24 mouse cellular contexts compared by ENCODE assay signal in the genomic region with DNA sequence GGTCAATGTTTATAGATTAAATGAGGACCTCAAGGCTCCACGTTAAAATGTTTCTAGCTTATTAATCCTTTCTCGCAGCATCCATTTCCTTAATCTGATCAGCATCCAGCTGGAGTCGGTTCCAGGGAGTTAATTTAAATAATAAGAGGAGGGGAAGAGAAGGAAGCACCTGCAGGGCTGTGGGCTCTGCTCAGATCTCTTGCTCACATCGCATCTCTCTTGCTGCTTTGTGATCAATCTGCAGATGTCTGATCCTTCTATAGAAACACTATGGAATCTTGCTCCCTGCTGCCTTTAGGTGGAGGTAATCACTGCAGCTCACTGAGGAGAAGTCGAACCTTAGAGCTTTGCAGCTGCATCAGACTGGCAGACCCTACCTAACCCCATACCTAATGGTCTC. TPM values are rescaled to one million over a fixed set of nuclear protein-coding genes. Genes with fewer than 3 reads are reported as not detected.
"Had no signal": no experiment of that assay in that cellular context is flagged by ENCODE, and none has a peak within 500 bp of the region (broad histone marks: within the 10 kb centered on the region; RNA-seq: fewer than 3 reads in every experiment).

No protein-coding gene starts in this region.

- H3K27ac ChIP-seq: layer of hippocampus, adult 2 months; limb, embryonic 10.5 days; limb, embryonic 13.5 days; liver, embryonic 12.5 days; liver, embryonic 15.5 days; lung, embryonic 15.5 days; midbrain, embryonic 10.5 days; neural tube, embryonic 13.5 days; stomach, embryonic 15.5 days had no signal

- H3K27me3 ChIP-seq: limb, embryonic 13.5 days; liver, embryonic 12.5 days; liver, embryonic 15.5 days; lung, embryonic 15.5 days; megakaryocyte, embryonic 14.5 days; neural tube, embryonic 13.5 days; stomach, embryonic 15.5 days had no signal

- DNase-seq: kidney, adult 8-10 months; kidney, postnatal 14 days; layer of hippocampus, adult 9-11 months; liver; lung, adult 18-20 months; lung, postnatal 10 days; lung, postnatal 36 days; retina, postnatal 1 day; right cerebral cortex, postnatal 25 days; spleen, adult 18-20 months; thymus, postnatal 25 days had no signal

- H3K9ac ChIP-seq: limb, embryonic 13.5 days; liver, embryonic 12.5 days; liver, embryonic 15.5 days; lung, embryonic 15.5 days; neural tube, embryonic 13.5 days; stomach, embryonic 15.5 days had no signal

- H3K9me3 ChIP-seq: limb, embryonic 10.5 days; limb, embryonic 13.5 days; liver, embryonic 12.5 days; liver, embryonic 15.5 days; lung, embryonic 15.5 days; midbrain, embryonic 10.5 days; neural tube, embryonic 13.5 days; stomach, embryonic 15.5 days had no signal

- H3K4me2 ChIP-seq: limb, embryonic 13.5 days; liver, embryonic 12.5 days; liver, embryonic 15.5 days; lung, embryonic 15.5 days; neural tube, embryonic 13.5 days; stomach, embryonic 15.5 days had no signal

- H3K4me3 ChIP-seq: layer of hippocampus, adult 2 months; limb, embryonic 10.5 days; limb, embryonic 13.5 days; liver, embryonic 12.5 days; liver, embryonic 15.5 days; lung, embryonic 15.5 days; midbrain, embryonic 10.5 days; myocyte; neural tube, embryonic 13.5 days; stomach, embryonic 15.5 days had no signal

- ATAC-seq: liver, embryonic 12.5 days had no signal

- H3K36me3 ChIP-seq: limb, embryonic 10.5 days; limb, embryonic 13.5 days; liver, embryonic 12.5 days; liver, embryonic 15.5 days; lung, embryonic 15.5 days; midbrain, embryonic 10.5 days; neural tube, embryonic 13.5 days; stomach, embryonic 15.5 days had no signal

RNA-seq across cellular contexts. Expression of a gene that starts 58.1 kb away (rescaled TPM):
- total RNA-seq: monocyte, adult 5-6 weeks; neutrophil, adult 5-6 weeks had no signal
- polyA plus RNA-seq: limb, embryonic 10.5 days; limb, embryonic 13.5 days; midbrain, embryonic 10.5 days had no signal
